Mouse (Mus musculus) erythroblast, embryonic 14.5 days (primary cell): ENCODE data around the gene Srpk1.

Source experiments
- GATA1 ChIP-seq: IDR thresholded peaks from 2 replicates; pipeline ENCODE4 v1.6.1; 2012; ENCODE audit warnings: low read length, inconsistent platforms, mixed read lengths
- TAL1 ChIP-seq: IDR thresholded peaks from 3 replicates; pipeline ENCODE4 v1.6.1; 2012; ENCODE audit warnings: low read length, inconsistent platforms, mixed read lengths

DNA sequence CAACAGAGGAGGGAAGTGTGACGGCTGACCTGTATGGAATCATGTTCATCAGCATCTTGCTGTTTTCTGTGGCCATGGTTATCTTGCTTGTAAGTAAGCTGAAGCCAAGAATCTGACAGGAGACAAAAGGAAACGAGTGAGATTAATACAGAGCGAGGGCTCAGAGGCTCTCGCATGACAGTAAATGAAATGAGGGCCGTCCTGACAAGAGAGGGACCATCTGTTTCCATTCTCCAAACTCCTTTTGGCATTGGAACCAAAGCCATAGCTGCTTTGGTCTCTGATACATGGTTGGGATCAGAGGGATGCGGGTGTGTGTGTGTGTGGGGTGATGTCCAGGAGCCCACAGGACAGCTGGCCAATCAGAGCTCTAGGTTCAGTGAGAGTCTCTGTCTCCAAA lies 37.1 kb upstream of the Srpk1 start:
- TF ChIP-seq GATA1 = no peak
- TF ChIP-seq TAL1 = no peak
